Mouse (Mus musculus) kidney, postnatal 0 days (tissue): ENCODE results near the gene Pim3. TPM values are rescaled to one million over a fixed set of nuclear protein-coding genes. Genes with fewer than 3 reads are reported as not detected.
A peak's percentile ranks its signal among the peaks of the same experiment; 100 is the strongest.

ENCODE experiments used
- ATAC-seq: fragments of 200-750 bp; cut with Nextera tagmentation; replicated peaks from 2 replicates; pipeline ENCODE4 v1.8.0; 2017; ENCODE audit warnings: low read depth, moderate number of reproducible peaks, moderate TSS enrichment, moderate library complexity; ENCODE audit not compliant: low FRiP score
- DNase-seq: peaks from one replicate; pipeline ENCODE4 v3.0.0-alpha.2; 2016; ENCODE audit warnings: low spot score
- H3K27ac ChIP-seq: fragments of 300-500 bp; sonication (generic); 2 replicates; pipeline ENCODE4 v1.5.1; 2014; ENCODE audit warnings: mild to moderate bottlenecking
- H3K27me3 ChIP-seq: fragments of 300-500 bp; sonication (generic); 2 replicates; pipeline ENCODE4 v1.6.1; 2014; ENCODE audit warnings: low read length, mixed read lengths; ENCODE audit not compliant: insufficient read depth
- H3K36me3 ChIP-seq: fragments of 300-500 bp; sonication (generic); 2 replicates; pipeline ENCODE4 v1.6.1; 2014; ENCODE audit warnings: low read length, mixed read lengths; ENCODE audit not compliant: insufficient read depth
- H3K4me1 ChIP-seq: fragments of 300-500 bp; sonication (generic); replicated peaks from 2 replicates; pipeline ENCODE4 v1.6.1; 2014; ENCODE audit warnings: antibody characterized with exemption, low read length, mixed read lengths; ENCODE audit not compliant: insufficient read depth
- H3K4me2 ChIP-seq: fragments of 300-500 bp; sonication (generic); 2 replicates; pipeline ENCODE4 v1.6.1; 2014; ENCODE audit warnings: mild to moderate bottlenecking, low read length, moderate library complexity, mixed read lengths
- H3K4me3 ChIP-seq: fragments of 300-500 bp; sonication (generic); replicated peaks from 2 replicates; pipeline ENCODE4 v1.5.1; 2014; ENCODE audit warnings: low read depth, low read length
- H3K9ac ChIP-seq: fragments of 300-500 bp; sonication (generic); 2 replicates; pipeline ENCODE4 v1.6.1; 2014; ENCODE audit warnings: low read depth, low read length
- H3K9me3 ChIP-seq: fragments of 300-500 bp; sonication (generic); replicated peaks from 2 replicates; pipeline ENCODE4 v1.6.1; 2016; ENCODE audit warnings: low read length, inconsistent platforms, mixed read lengths
- CTCF ChIP-seq: IDR thresholded peaks from 2 replicates; pipeline ENCODE4 v1.5.1; 2016; ENCODE audit warnings: antibody characterized with exemption, low read depth, mild to moderate bottlenecking, moderate library complexity
- WGBS: fragments of 180-500 bp; shearing (Covaris S2); extraction: QIAGEN DNeasy Blood & Tissue Kit; methylation state at CpG from one replicate; pipeline ENCODE4 v1.1.7; 2014; 5-methylcytosine and 5-hydroxymethylcytosine counted together
- polyA plus RNA-seq: library from polyadenylated mRNA; unstranded; fragments of >200 nt; fragmentation: Nextera tagmentation; extraction: Ambion mirVana; gene quantifications from 2 replicates; pipeline ENCODE4 v1.2.1, GENCODE M21; 2015

Pim3 gene
- polyA plus RNA-seq, 1 experiment from 2014 or later: 88.6 TPM

DNA sequence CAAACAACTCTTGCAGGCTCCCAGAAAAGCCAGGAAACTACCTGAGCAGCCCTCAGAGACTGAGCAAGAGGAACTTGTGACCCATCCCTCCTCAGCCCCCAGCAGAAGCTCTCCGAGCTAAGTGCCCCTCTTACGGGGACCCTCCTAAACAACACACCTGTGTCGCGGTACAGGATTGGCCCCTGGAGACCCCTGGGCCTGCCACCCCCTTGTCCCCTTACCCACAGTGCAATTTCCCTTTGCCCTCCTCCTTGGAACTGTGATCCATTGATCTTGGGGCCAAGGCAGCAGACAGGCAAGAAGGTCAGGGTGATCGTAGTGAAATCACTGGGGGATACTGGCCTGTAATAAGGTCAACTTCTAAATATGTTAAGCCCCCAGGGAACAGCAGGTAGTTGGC lies 25.4 kb upstream of the Pim3 start:
- no peak overlapping the region for H3K9ac ChIP-seq
- H3K27ac ChIP-seq: peak overlapping the region; percentile 22; the same call in 1 of the 2 replicates
- WGBS: 60% methylated on average over 5 of the region's 5 CpGs
- peaks cover 24% of the 10 kb centered on the region for H3K4me1 ChIP-seq
- ATAC-seq: no peak
- no peak overlapping the region for H3K4me3 ChIP-seq
- no peak for TF ChIP-seq CTCF
- no peak for DNase-seq
- H3K4me2 ChIP-seq: peak overlapping the region; percentile 69
- H3K36me3 ChIP-seq: no peaks in the 10 kb centered on the region
- no peaks in the 10 kb centered on the region for H3K27me3 ChIP-seq
- H3K9me3 ChIP-seq: no peaks in the 10 kb centered on the region

DNA sequence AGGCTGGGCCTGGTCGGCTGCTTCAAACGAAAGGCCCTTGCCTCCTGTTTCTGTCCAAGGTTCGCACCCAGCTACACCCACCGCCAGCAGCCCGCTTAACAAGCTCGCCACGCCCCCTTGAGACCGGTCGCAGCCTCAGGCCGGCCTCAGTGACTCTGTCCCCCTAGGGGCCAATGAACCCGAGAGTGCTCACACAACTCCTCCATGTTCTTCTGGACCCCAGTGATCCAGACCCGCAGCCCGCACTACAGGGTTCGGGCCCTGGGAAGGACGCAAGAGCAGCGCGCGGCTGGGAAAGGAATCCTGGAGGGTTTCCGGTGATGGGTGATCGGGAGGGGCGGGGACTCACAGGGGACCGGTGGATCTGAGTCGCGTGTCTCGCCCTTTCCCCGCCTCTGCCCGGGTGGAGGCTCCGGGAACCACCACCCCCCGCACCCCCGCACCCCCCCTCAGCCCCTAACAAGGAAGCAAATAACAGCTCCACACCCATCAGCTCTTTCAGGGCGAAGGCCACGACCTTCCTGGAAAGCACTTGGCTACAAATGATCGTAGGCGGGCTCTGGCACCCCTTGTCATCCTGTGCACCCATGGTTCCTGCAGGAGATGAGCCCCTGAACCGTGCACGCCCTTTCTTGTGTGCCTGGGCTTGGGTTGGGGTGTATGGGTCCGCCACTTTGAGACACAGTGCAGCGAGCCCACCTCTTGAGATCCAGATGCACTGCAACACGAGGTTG lies 24.6 kb upstream of the Pim3 start:
- H3K9me3 ChIP-seq: no peaks in the 10 kb centered on the region
- DNase-seq (peak; percentile 68), ATAC-seq (peak; percentile 30)
- H3K36me3 ChIP-seq: no peaks in the 10 kb centered on the region
- H3K4me2 ChIP-seq: peak overlapping the region; percentile 69
- peak; percentile 49; the same call in 1 of the 2 replicates for TF ChIP-seq CTCF
- peak overlapping the region; percentile 64; the same call in 1 of the 2 replicates for H3K27ac ChIP-seq
- under 1% methylated on average over 39 of the region's 39 CpGs for WGBS
- no peaks in the 10 kb centered on the region for H3K27me3 ChIP-seq
- peak overlapping the region; percentile 49; the same call in 1 of the 2 replicates for H3K9ac ChIP-seq
- H3K4me3 ChIP-seq: peak overlapping the region; percentile 38
- H3K4me1 ChIP-seq: peaks cover 24% of the 10 kb centered on the region

DNA sequence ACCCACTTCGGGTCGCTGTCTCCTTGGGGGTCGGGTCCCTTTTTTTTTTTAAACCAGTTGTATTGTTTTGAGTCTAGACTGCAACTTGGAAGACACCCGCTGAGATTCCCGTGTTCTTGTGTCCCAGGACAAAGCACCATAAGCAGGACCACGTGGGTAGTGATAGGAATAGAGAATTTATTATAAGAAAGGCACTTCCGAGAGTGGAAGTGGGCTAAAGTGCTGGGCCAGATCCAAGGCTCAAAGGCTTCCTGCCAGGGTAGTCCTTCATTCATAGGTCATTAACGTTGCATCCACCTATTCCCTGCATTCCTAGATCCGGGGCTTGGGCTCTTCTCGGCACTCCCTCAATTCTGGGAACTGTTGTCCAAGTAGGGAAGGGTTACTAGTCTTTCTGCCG lies 24.0 kb upstream of the Pim3 start:
- H3K4me3 ChIP-seq: peak overlapping the region; percentile 38
- DNase-seq: peak; percentile 62

DNA sequence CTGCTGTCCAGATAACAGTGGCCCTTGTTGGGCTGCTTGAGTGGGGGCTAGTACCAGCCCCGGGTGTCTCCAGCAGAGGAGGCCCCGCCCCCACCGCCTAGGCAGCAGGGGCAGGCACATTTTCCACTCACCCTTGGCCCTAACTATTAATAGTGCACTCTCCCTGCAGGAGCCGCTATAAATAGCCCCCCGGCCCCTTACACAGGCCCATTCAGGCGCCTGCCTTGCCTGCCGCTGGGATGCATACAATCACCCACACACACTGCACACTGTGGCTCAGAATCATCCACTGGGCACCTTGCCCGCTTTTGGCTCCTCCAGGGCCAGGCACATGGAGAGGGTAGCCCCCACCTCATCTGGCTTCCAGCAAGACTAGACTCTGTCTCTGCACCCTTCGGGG lies 22.7 kb upstream of the Pim3 start:
- H3K4me3 ChIP-seq: no peak overlapping the region
- H3K27ac ChIP-seq: peak overlapping the region; percentile 77
- peak; percentile 30 for ATAC-seq
- H3K27me3 ChIP-seq: no peaks in the 10 kb centered on the region
- no peak for TF ChIP-seq CTCF
- 0 out of 2 replicates have a peak overlapping the region, but pooled peaks have one; percentile 19 for H3K9ac ChIP-seq
- no peaks in the 10 kb centered on the region for H3K36me3 ChIP-seq
- no peaks in the 10 kb centered on the region for H3K9me3 ChIP-seq
- no peak overlapping the region; the same call in 1 of the 2 replicates for H3K4me2 ChIP-seq
- peaks cover 24% of the 10 kb centered on the region for H3K4me1 ChIP-seq
- peak; percentile 46 for DNase-seq
- WGBS: 30% methylated on average over 9 of the region's 9 CpGs

More for the DNA sequence above, 24.0 kb upstream of the Pim3 start:
- peak overlapping the region; percentile 64; the same call in 1 of the 2 replicates for H3K27ac ChIP-seq
- whole genome bisulfite sequencing: 2% methylated on average over 11 of the region's 11 CpGs
- no peak for TF ChIP-seq CTCF
- H3K9ac ChIP-seq: peak overlapping the region; percentile 49; the same call in 1 of the 2 replicates
- no peaks in the 10 kb centered on the region for H3K27me3 ChIP-seq
- H3K4me2 ChIP-seq: peak overlapping the region; percentile 69
- no peak for ATAC-seq
- no peaks in the 10 kb centered on the region for H3K9me3 ChIP-seq
- H3K4me1 ChIP-seq: peaks cover 24% of the 10 kb centered on the region
- no peaks in the 10 kb centered on the region for H3K36me3 ChIP-seq

DNA sequence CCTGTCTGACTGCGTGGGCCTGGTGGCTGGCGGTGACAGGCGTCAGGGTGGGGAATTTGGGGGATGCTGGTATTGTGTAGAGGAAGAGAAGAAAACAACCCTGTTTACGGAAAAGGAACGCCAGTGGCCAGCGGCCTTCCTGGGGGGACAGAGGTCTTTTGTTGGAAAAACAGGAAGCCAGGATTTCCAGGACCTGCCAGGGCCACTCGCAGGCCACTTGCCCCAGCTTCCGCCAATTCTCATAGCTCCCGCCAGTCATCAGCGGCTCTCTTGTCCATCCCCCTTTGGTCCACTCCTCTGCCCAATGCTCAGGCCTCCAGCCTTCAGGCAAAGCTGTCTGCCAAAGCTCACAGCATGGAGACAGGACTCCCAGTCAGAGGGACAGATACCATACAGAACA lies 21.9 kb upstream of the Pim3 start:
- Histone ChIP-seq H3K27me3 (no peaks in the 10 kb centered on the region), H3K36me3 (no peaks in the 10 kb centered on the region), H3K9ac (no peak overlapping the region), H3K4me2 (no peak overlapping the region), H3K27ac (peak overlapping the region; percentile 77), H3K4me3 (no peak overlapping the region), H3K9me3 (no peaks in the 10 kb centered on the region), H3K4me1 (peaks cover 24% of the 10 kb centered on the region)
- DNase-seq: peak; percentile 61
- no peak for ATAC-seq
- 58% methylated on average over 10 of the region's 10 CpGs for WGBS
- TF ChIP-seq CTCF: no peak

DNA sequence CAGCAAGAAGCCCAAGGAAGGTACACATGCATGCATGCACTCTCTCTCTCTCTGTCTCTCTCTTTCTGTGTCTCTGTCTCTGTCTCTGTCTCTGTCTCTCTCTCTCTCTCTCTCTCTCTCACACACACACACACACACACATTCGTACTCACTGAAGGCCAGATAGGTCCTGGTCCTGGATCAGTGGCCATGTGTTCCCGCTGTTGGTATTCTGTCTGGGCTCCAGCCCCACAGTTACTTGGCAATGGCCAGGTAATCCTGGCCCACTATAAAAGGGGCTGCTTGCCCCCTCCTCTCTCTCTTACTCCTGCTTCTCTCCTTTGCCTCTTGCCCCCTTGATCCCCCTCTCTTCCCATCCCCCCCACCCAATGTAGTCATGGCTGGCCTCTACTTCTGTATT lies 20.8 kb upstream of the Pim3 start:
- Histone ChIP-seq H3K9ac (no peak overlapping the region), H3K4me2 (no peak overlapping the region), H3K36me3 (no peaks in the 10 kb centered on the region), H3K4me3 (no peak overlapping the region), H3K27me3 (no peaks in the 10 kb centered on the region), H3K4me1 (peaks cover 24% of the 10 kb centered on the region), H3K27ac (no peak overlapping the region), H3K9me3 (no peaks in the 10 kb centered on the region)
- 90% methylated on average over 2 of the region's 2 CpGs for WGBS
- no peak for TF ChIP-seq CTCF
- DNase-seq (no peak), ATAC-seq (no peak)
